Mouse (Mus musculus): ENCODE measurements around the gene Sae1.
A peak's percentile ranks its signal among the peaks of the same experiment; 100 is the strongest.

GRCm38 (mm10) chr7:16373719-16374118, 13.9 kb downstream of the Sae1 start:
- peak; percentile 72 for TF ChIP-seq CTCF (IDR thresholded peaks at IDR 0.05)
- no peak for TF ChIP-seq POLR2A (IDR thresholded peaks at IDR 0.05; ENCODE audit: insufficient read depth, low read depth, low read length)
- no peak for TF ChIP-seq EP300 (IDR thresholded peaks at IDR 0.05; ENCODE audit: insufficient read depth, low read depth, low read length)
